In the genomic region with DNA sequence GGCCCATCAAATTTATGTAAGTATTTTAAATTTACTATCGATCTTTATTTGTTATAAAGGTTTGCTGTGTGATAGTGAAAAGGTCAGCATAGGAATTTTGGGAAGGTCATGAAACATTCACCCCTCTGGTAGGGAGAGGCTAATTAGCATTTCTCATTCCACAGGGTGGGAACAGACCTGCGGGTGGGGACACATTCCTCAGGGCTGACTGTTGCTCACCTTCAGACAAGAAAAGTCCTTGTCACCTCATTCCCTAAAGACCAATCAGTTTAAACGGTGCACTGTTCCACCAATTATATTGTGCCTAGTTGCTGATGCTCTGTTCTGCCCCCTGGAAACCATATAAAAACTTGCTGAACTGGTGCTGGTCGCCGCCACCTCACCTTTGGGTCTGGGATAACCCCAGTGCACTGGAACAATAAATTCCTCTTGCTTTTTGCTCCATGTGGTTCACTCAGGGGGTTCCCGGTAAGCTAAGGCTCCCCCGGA, we compare ENCODE assay signal across 10 mouse cellular contexts. TPM values are rescaled to one million over a fixed set of nuclear protein-coding genes. Genes with fewer than 3 reads are reported as not detected.
DNase-seq lines count a peak whose midpoint lies in the region; ATAC-seq and TF ChIP-seq lines count a peak whose summit lies in the region.
"Had no signal": no experiment of that assay in that cellular context is flagged by ENCODE, and none has a peak within 500 bp of the region (broad histone marks: within the 10 kb centered on the region; RNA-seq: fewer than 3 reads in every experiment).

A gene (plus strand): TSS at position 439 of the 489 bp plus-strand sequence.

- 65% methylated on average over 7 of the region's 7 CpGs for WGBS in kidney, adult 2 months
- WGBS in intestine, postnatal 0 days, result 78% methylated on average over 7 of the region's 7 CpGs

- no peaks in the 10 kb centered on the region for H3K4me1 ChIP-seq in kidney, adult 2 months (ENCODE audit: control insufficient read depth, insufficient read depth, low read length)
- H3K4me1 ChIP-seq in brown adipose tissue, adult 24 weeks (ENCODE audit: control insufficient read depth, insufficient read depth, insufficient read length, low read length), result no peaks in the 10 kb centered on the region
- H3K4me1 ChIP-seq in intestine, postnatal 0 days (replicated peaks; ENCODE audit: control insufficient read depth, insufficient read depth, low read length), result no peaks in the 10 kb centered on the region

- no peak for ATAC-seq in intestine, postnatal 0 days
- ATAC-seq in megakaryocyte progenitor cell, adult 5-6 weeks (replicated peaks; ENCODE audit: poor library complexity), result no peak

- H3K27me3 ChIP-seq in kidney, adult 2 months (replicated peaks; ENCODE audit: control insufficient read depth, insufficient read depth, low read length), result no peaks in the 10 kb centered on the region
- no peaks in the 10 kb centered on the region for H3K27me3 ChIP-seq in intestine, postnatal 0 days (replicated peaks; ENCODE audit: control insufficient read depth, insufficient read depth, low read length)

- H3K9ac ChIP-seq in intestine, postnatal 0 days (ENCODE audit: low read depth, low read length), result no peak within 1 kb of the TSS

- no peaks in the 10 kb centered on the region for H3K9me3 ChIP-seq in intestine, postnatal 0 days (ENCODE audit: control insufficient read depth)

- no peak within 1 kb of the TSS for H3K4me2 ChIP-seq in intestine, postnatal 0 days (replicated peaks; ENCODE audit: low read depth)

- no peak within 1 kb of the TSS for H3K27ac ChIP-seq in kidney, adult 2 months (ENCODE audit: insufficient read depth, low read depth, low read length)
- no peak within 1 kb of the TSS for H3K27ac ChIP-seq in brown adipose tissue, adult 24 weeks (replicated peaks; ENCODE audit: low read depth, low read length)
- H3K27ac ChIP-seq in intestine, postnatal 0 days (ENCODE audit: low read depth, low read length), result no peak within 1 kb of the TSS

- H3K4me3 ChIP-seq in kidney, adult 2 months (ENCODE audit: insufficient read depth, low read depth, low read length), result no peak within 1 kb of the TSS
- H3K4me3 ChIP-seq in brown adipose tissue, adult 24 weeks (ENCODE audit: insufficient read depth, low read depth, low read length), result no peak within 1 kb of the TSS
- no peak within 1 kb of the TSS for H3K4me3 ChIP-seq in intestine, postnatal 0 days (ENCODE audit: low read depth, low read length)

- no peak for TF ChIP-seq POLR2A in kidney, adult 2 months (IDR thresholded peaks at IDR 0.05; ENCODE audit: low read depth, low read length)

- H3K36me3 ChIP-seq in kidney, adult 2 months (ENCODE audit: control insufficient read depth, insufficient read depth, low read length), result no peaks in the 10 kb centered on the region
- no peaks in the 10 kb centered on the region for H3K36me3 ChIP-seq in intestine, postnatal 0 days (ENCODE audit: control insufficient read depth, insufficient read depth)

- DNase-seq in kidney, adult 2 months, result no peak
- no peak for DNase-seq in kidney, adult 8-10 months
- peak; percentile 97 for DNase-seq in R1 (ENCODE audit: low read depth, low spot score)
- no peak for DNase-seq in frontal cortex, adult 2 months (ENCODE audit: extremely low spot score in 1 of 2, low spot score in 1 of 2)
- DNase-seq: layer of hippocampus, postnatal 36 days; right cerebral cortex, postnatal 14 days; thymus, adult 2 months had no signal

- no peak for TF ChIP-seq CTCF in kidney, adult 2 months (conservative IDR thresholded peaks at IDR 0.05; ENCODE audit: insufficient read depth, insufficient read length, low read depth, low read length)
- no peak for TF ChIP-seq CTCF in intestine, postnatal 0 days (IDR thresholded peaks at IDR 0.05; ENCODE audit: low read depth)

RNA-seq across cellular contexts. Expression of the gene that starts here (rescaled TPM):
- 25.7 and 34.4 TPM in 2 replicates for polyA plus RNA-seq in kidney, adult 2 months (2012; rRNA removed)
- polyA plus RNA-seq in brown adipose tissue, adult 24 weeks (2012; ENCODE audit: insufficient read depth, insufficient read length, missing spikeins), result 98.1 and 154 TPM in 2 replicates
- 42.9 and 53.0 TPM in 2 replicates for polyA plus RNA-seq in intestine, postnatal 0 days (2015; fragmentation: Nextera tagmentation; extraction: Ambion mirVana)
- polyA plus RNA-seq in frontal cortex, adult 2 months (2012; rRNA removed), result 3.0 and 3.6 TPM in 2 replicates
- not detected in 2 replicates for total RNA-seq in megakaryocyte progenitor cell, adult 5-6 weeks (2015)
- total RNA-seq in megakaryocyte progenitor cell, adult 5-6 weeks (2017), result not detected in 2 replicates
